Mouse (Mus musculus) myocyte (in vitro differentiated cells): ENCODE data around the gene Gas2l3.

Experiments
- MYOD1 ChIP-seq, 3 experiments: IDR thresholded peaks; one replicate each; pipeline ENCODE4 v1.6.1; 2011; ENCODE audit warnings: control low read depth in 2 of 3, low read depth in 2 of 3, mild to moderate bottlenecking in 2 of 3, moderate library complexity in 1 of 3; ENCODE audit not compliant: insufficient read length in 2 of 3, control insufficient read depth in 1 of 3
- POLR2A ChIP-seq: IDR thresholded peaks from one replicate; pipeline ENCODE4 v1.6.1; 2011; ENCODE audit warnings: low read depth, mild to moderate bottlenecking, control low read depth, moderate library complexity; ENCODE audit not compliant: insufficient read length
- REST ChIP-seq: IDR thresholded peaks from one replicate; pipeline ENCODE4 v1.6.1; 2011; ENCODE audit warnings: mild to moderate bottlenecking, control low read depth, moderate library complexity; ENCODE audit not compliant: insufficient read depth, insufficient read length
- TCF12 ChIP-seq: IDR thresholded peaks from one replicate; pipeline ENCODE4 v1.6.1; 2011; ENCODE audit warnings: mild to moderate bottlenecking, control low read depth; ENCODE audit not compliant: poor library complexity, insufficient read depth, severe bottlenecking

DNA sequence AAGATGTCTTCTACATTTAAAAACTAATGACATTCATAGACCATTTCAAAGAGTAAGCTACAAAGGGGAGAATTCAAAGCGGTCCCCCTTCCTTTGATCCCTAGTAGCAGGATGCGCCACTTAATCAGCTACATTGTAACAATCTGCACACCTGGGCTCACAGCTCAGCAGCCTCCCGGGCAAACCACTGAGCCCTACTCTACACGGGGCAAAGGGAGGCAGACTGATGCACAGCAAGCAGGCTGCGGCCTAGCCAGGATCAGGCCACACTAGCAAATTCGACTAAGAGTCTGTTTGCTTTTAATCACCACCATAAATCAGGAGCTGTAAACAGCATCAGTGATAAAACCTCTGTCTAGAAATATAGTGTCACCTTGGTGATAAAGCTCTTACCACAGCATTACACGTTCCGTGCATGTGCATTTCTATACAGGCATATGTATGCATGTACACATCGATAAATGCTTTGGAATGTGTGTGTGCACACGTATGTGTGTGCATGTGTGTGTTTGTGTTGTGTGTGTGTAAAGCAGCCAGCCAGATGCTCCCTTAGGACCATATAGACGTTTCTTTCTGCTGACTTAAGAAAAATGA lies 18.9 kb downstream of the Gas2l3 start:
- TF ChIP-seq MYOD1 (IDR thresholded peaks at IDR 0.05; ENCODE audit: control insufficient read depth in 1 of 3, insufficient read length in 2 of 3, low read depth in 2 of 3), result no peak
- TF ChIP-seq POLR2A, result no peak
- no peak for TF ChIP-seq TCF12
- no peak for TF ChIP-seq REST
